Mouse (Mus musculus) embryonic facial prominence, embryonic 15.5 days (tissue): ENCODE data around the gene Gm3072. TPM values are rescaled to one million over a fixed set of nuclear protein-coding genes. Genes with fewer than 3 reads are reported as not detected.
"Not testable (repeated sequence)": the region's sequence is repeated elsewhere in the genome, so short reads cannot be mapped to it uniquely, and the experiment has no call there.

Source experiments
- ATAC-seq: fragments of 200-750 bp; cut with Nextera tagmentation; 2 replicates; pipeline ENCODE4 v1.8.0; 2017; ENCODE audit warnings: low read depth, moderate TSS enrichment; ENCODE audit not compliant: insufficient number of reproducible peaks, low FRiP score, low TSS enrichment
- H3K27ac ChIP-seq: fragments of 300-500 bp; sonication (generic); replicated peaks from 2 replicates; pipeline ENCODE4 v1.5.1; 2015; ENCODE audit warnings: mild to moderate bottlenecking, inconsistent platforms
- H3K27me3 ChIP-seq: fragments of 300-500 bp; sonication (generic); 2 replicates; pipeline ENCODE4 v1.6.1; 2015; ENCODE audit warnings: inconsistent platforms
- H3K36me3 ChIP-seq: fragments of 300-500 bp; sonication (generic); 2 replicates; pipeline ENCODE4 v1.6.1; 2015; ENCODE audit warnings: mild to moderate bottlenecking, inconsistent platforms
- H3K4me1 ChIP-seq: fragments of 300-500 bp; sonication (generic); 2 replicates; pipeline ENCODE4 v1.6.1; 2015; ENCODE audit warnings: inconsistent platforms
- H3K4me2 ChIP-seq: fragments of 300-500 bp; sonication (generic); replicated peaks from 2 replicates; pipeline ENCODE4 v1.6.1; 2015; ENCODE audit warnings: mild to moderate bottlenecking, inconsistent platforms
- H3K4me3 ChIP-seq: fragments of 300-500 bp; sonication (generic); replicated peaks from 2 replicates; pipeline ENCODE4 v1.5.1; 2015; ENCODE audit warnings: mild to moderate bottlenecking, inconsistent platforms
- H3K9ac ChIP-seq: fragments of 300-500 bp; sonication (generic); 2 replicates; pipeline ENCODE4 v1.6.1; 2015; ENCODE audit warnings: inconsistent platforms
- H3K9me3 ChIP-seq: fragments of 300-500 bp; sonication (generic); replicated peaks from 2 replicates; pipeline ENCODE4 v1.6.1; 2016; ENCODE audit warnings: inconsistent platforms
- WGBS: fragments of 180-500 bp; shearing (Covaris S2); methylation state at CpG from one replicate; pipeline ENCODE4 v1.1.7; 2015; 5-methylcytosine and 5-hydroxymethylcytosine counted together
- polyA plus RNA-seq: library from polyadenylated mRNA; unstranded; fragments of >200 nt; fragmentation: Nextera tagmentation; extraction: Ambion mirVana; gene quantifications from 2 replicates; pipeline ENCODE4 v1.2.1, GENCODE M21; 2015

The Gm3072 gene
- not detected in 2 replicates for polyA plus RNA-seq

DNA sequence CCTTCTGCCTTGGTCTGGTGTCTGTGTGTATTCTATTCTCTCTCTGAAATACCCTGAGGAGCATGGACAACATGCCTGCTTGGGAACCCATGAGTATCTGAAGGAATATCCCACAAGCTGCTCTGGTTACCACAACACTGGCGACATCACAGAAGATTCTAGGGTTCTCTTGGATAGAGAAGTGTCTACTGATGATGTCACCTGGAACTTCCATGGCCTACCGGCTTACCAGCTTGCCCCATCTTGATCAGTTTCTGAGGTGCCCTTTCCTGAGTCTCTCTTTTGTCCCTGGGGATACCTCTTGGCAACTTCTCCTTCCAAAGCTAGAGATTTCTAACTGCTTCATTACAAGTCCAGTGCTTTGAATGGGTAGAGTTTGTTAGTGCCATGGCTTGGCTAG lies at the start of gene Gm3072:
TSS of gene Gm3072 (minus strand) at position 101 of the 400 bp plus-strand sequence.
- not testable (repeated sequence) for H3K4me2 ChIP-seq, H3K36me3 ChIP-seq, ATAC-seq, H3K4me3 ChIP-seq, H3K9me3 ChIP-seq, H3K27me3 ChIP-seq, H3K4me1 ChIP-seq, H3K9ac ChIP-seq, H3K27ac ChIP-seq
- 75% methylated on average over 1 of the region's 2 CpGs for WGBS

DNA sequence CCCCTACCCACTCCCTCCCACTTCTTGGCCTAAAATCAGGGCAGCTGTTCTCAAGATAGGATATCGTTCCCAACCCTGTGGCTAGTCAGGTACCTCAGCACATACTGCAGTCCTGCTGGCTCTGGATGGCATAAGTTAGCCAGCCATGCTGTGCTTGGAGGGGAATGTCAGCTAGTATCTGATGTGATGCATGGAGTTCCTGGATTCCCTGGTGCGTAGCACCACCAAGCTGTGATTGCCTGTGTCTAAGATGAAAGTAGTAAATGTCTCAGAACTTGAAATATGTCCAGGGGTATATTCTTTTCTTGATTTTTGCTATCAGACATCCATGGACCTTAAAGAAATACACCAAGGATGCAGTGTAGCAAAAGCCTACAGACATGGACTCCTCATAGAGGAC lies 23.8 kb upstream of the Gm3072 start:
- not testable (repeated sequence) for H3K9me3 ChIP-seq, H3K9ac ChIP-seq, H3K27ac ChIP-seq, H3K27me3 ChIP-seq, ATAC-seq, H3K4me1 ChIP-seq, H3K4me3 ChIP-seq, H3K36me3 ChIP-seq, H3K4me2 ChIP-seq
- WGBS: 82% methylated on average over 2 of the region's 2 CpGs

DNA sequence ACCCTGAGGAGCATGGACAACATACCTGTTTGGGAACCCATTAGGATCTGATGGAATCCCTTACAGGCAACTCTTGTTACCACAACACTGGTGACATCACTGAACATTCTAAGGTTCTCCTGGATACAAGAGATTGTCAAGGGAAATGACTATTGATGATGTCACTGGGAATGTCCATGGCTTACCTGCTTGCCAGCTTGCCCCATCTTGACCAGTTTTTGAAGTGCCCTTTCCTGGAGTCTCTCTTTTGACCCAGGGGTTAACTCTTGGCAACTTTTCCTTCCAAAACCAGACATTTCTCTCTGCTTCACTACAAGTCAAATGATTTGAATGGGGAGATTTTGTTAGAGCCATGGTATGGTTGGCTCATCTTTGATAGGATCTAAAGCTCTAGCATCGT lies 22.0 kb upstream of the Gm3072 start, which contains the start of gene Gm3676:
TSS of gene Gm3676 (minus strand) at position 101 of the 400 bp plus-strand sequence.
- H3K9ac ChIP-seq, H3K27ac ChIP-seq, H3K9me3 ChIP-seq, H3K4me2 ChIP-seq, ATAC-seq, H3K27me3 ChIP-seq, H3K36me3 ChIP-seq, H3K4me3 ChIP-seq, H3K4me1 ChIP-seq: not testable (repeated sequence)
- WGBS: no CpG with 5 or more reads among the region's 1 CpGs

DNA sequence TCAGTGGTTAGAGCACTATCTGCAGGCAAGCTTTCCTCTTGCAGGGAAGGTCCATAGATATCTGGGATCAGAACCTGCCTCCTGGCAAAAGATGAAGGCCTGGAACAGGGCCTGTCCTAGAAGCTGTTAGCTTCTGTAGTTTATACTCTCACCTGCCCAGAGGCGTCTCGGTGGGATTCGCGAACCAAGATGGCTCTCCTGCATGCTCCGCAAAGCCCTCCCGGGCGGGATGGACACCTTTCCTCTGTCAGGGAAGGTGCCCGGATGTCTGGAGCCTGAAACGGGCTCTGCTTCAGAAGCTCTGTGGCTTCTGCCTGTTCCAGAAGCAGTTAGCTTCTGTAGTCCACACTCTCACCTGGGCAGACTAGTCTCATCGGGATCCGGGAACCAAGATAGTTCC lies 5.7 kb upstream of the Gm3072 start:
- not testable (repeated sequence) for H3K9me3 ChIP-seq, H3K36me3 ChIP-seq, H3K27me3 ChIP-seq, H3K4me2 ChIP-seq, ATAC-seq, H3K9ac ChIP-seq, H3K4me3 ChIP-seq, H3K4me1 ChIP-seq, H3K27ac ChIP-seq
- WGBS: 88% methylated on average over 10 of the region's 11 CpGs

DNA sequence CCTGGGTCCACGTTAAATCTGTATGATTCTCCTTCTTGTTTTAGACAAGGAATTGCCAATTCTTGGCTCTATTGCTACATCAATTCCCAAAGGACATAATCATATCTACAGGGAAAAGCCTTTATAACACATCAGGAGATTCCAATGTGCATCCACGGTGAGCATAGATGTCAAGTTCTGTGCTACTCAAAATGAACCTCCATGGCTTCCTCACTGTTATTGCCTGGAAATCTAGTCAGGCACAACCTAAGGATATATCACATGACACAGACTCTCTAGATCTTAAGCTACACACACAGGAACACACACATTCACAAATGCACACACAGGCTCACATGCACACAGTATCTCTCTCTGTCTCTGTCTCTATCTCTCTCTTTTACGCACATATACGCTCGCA lies 1.9 kb downstream of the Gm3072 start:
- H3K9me3 ChIP-seq, H3K9ac ChIP-seq, H3K4me2 ChIP-seq, ATAC-seq, H3K4me1 ChIP-seq, H3K4me3 ChIP-seq, H3K36me3 ChIP-seq, H3K27ac ChIP-seq, H3K27me3 ChIP-seq: not testable (repeated sequence)
- 87% methylated on average over 5 of the region's 5 CpGs for WGBS

DNA sequence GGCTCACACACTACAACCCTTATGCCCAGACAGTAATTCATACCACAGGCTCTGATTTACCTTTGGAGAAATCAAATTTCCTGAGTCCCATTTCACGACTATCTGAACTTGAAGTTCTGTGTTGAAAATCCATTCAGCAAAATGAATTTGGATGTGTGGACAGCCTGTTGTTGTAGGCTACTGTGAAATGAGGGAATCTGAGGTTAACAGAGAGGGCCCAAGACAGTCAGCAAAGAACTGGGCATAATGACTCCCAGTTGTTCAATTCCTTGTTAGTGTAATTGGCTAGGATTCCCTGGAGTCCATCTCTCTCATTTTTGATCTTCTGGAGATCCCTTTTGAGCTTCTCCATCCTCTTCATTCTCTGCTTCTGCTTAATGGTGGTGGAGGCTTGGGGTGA lies 13.7 kb downstream of the Gm3072 start:
- not testable (repeated sequence) for ATAC-seq, H3K4me1 ChIP-seq, H3K9ac ChIP-seq, H3K9me3 ChIP-seq, H3K4me3 ChIP-seq, H3K27ac ChIP-seq, H3K36me3 ChIP-seq, H3K4me2 ChIP-seq, H3K27me3 ChIP-seq
- 77% methylated on average over 1 of the region's 1 CpGs for WGBS

DNA sequence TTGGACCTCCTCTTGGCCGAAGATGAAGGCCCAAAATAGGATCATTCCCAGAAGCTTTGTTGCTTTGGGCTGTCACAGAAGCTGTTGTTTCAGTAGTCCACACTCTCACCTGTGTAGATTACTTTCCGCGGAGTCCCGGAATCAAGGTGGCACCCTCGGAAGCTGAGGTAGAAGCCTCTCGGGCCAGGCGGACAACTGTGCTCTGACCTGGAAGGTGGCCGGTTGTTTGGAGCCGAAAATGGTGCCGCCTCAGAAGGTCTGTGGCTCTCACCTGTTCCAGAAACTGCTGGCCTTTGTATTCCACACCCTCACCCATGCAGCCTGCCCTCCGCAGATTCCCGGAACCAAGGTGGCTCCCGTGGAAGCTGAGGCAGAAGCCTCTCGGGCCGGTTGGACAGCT lies 23.5 kb downstream of the Gm3072 start:
- ATAC-seq, H3K4me3 ChIP-seq: not testable (repeated sequence)

DNA sequence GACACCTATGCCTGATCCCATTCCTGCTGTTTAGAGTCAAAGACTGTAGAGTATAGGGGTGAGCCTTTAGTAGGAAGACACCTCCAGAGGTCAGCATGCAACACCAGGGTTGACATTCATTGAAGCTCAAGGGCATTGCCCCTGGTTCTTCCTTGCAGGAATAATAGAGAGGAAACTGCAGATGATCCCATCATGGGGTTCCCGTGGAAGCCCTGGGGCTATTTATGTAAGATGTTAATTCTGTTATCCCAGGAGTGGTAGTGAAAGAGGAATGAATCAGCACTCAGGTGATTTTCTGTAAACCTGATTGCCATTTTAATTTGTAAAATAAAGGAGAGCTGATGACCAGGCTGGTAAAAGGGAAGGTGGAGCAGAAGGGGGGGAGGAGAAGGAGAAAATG lies 38.1 kb downstream of the Gm3072 start:
- H3K4me3 ChIP-seq, H3K4me1 ChIP-seq, H3K9ac ChIP-seq, H3K4me2 ChIP-seq, ATAC-seq, H3K27me3 ChIP-seq, H3K27ac ChIP-seq, H3K36me3 ChIP-seq, H3K9me3 ChIP-seq: not testable (repeated sequence)
- WGBS: 59% methylated on average over 1 of the region's 1 CpGs

More for the DNA sequence above, 23.5 kb downstream of the Gm3072 start:
- H3K4me1 ChIP-seq, H3K27ac ChIP-seq, H3K4me2 ChIP-seq, H3K9ac ChIP-seq, H3K27me3 ChIP-seq, H3K9me3 ChIP-seq, H3K36me3 ChIP-seq: not testable (repeated sequence)
- 92% methylated on average over 15 of the region's 15 CpGs for WGBS

DNA sequence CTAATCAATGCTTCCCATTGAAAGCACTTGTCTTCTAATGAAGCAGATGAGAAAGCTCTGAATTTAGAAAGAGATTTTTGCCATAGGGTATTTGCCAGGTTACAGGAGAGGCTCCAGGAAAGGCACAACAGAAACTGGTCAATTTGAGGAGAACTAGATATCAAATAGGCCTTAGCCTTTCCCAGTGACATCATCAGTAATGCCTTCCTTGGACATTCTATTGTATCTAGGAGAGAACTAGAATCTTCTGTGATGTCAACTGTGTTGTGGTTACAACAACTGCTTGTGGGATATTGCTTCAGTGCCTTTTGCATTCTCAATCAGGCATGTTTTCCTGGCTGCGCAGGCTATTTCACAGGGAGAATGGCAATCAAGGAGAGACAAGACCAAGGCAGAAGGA lies 51.5 kb downstream of the Gm3072 start, which contains the start of gene 1700049E17Rik2:
TSS of gene 1700049E17Rik2 (plus strand) at position 301 of the 400 bp plus-strand sequence.
- ATAC-seq, H3K9ac ChIP-seq, H3K9me3 ChIP-seq, H3K27me3 ChIP-seq, H3K4me2 ChIP-seq, H3K27ac ChIP-seq, H3K36me3 ChIP-seq, H3K4me3 ChIP-seq, H3K4me1 ChIP-seq: not testable (repeated sequence)
- no CpG with 5 or more reads among the region's 1 CpGs for WGBS

Other genes starting within 250 kb of the Gm3072 start
- gene Gm7945, start 238.2 kb downstream of the Gm3072 start, polyA plus RNA-seq: not detected in 2 replicates
- gene Gm6482, start 216.3 kb downstream of the Gm3072 start, polyA plus RNA-seq: not detected in 2 replicates
- gene Gm7954, start 171.1 kb downstream of the Gm3072 start, polyA plus RNA-seq: not detected in 2 replicates
- not detected in 2 replicates for gene Gm3486, start 135.1 kb downstream of the Gm3072 start, polyA plus RNA-seq
- not detected in 2 replicates for gene Gm7970, start 69.0 kb downstream of the Gm3072 start, polyA plus RNA-seq
- gene 1700049E17Rik2, start 51.4 kb downstream of the Gm3072 start, polyA plus RNA-seq: not detected in 2 replicates
- gene Gm3676, start 21.9 kb upstream of the Gm3072 start, polyA plus RNA-seq: not detected in 2 replicates
- not detected in 2 replicates for gene Gm8068, start 77.3 kb upstream of the Gm3072 start, polyA plus RNA-seq
- gene Gm7929, start 126.0 kb upstream of the Gm3072 start, polyA plus RNA-seq: not detected in 2 replicates
- not detected in 2 replicates for gene Gm47189, start 147.8 kb upstream of the Gm3072 start, polyA plus RNA-seq